Mouse (Mus musculus) forebrain, postnatal 0 days (tissue): ENCODE measurements around the gene Lgr6. TPM values are rescaled to one million over a fixed set of nuclear protein-coding genes. Genes with fewer than 3 reads are reported as not detected.
A peak's percentile ranks its signal among the peaks of the same experiment; 100 is the strongest.

ENCODE experiments used
- ATAC-seq: fragments of 200-750 bp; cut with Nextera tagmentation; 2 replicates; pipeline ENCODE4 v1.8.0; 2017; ENCODE audit warnings: mild to moderate bottlenecking, moderate library complexity
- DNase-seq: peaks from one replicate; pipeline ENCODE4 v3.0.0-alpha.2; 2015
- H3K27ac ChIP-seq: fragments of 300-500 bp; sonication (generic); 2 replicates; pipeline ENCODE4 v1.5.1; 2014; ENCODE audit warnings: low read depth, mild to moderate bottlenecking, antibody characterized with exemption, low read length, moderate library complexity, mixed read lengths
- H3K27me3 ChIP-seq: fragments of 300-500 bp; sonication (generic); 2 replicates; pipeline ENCODE4 v1.6.1; 2014; ENCODE audit warnings: mild to moderate bottlenecking, low read length, mixed read lengths; ENCODE audit not compliant: insufficient read depth
- H3K36me3 ChIP-seq: fragments of 300-500 bp; sonication (generic); 2 replicates; pipeline ENCODE4 v1.6.1; 2014; ENCODE audit warnings: mild to moderate bottlenecking, moderate library complexity; ENCODE audit not compliant: insufficient read depth
- H3K4me1 ChIP-seq: fragments of 300-500 bp; sonication (generic); 2 replicates; pipeline ENCODE4 v1.6.1; 2014; ENCODE audit warnings: antibody characterized with exemption; ENCODE audit not compliant: insufficient read depth
- H3K4me2 ChIP-seq: fragments of 300-500 bp; sonication (generic); 2 replicates; pipeline ENCODE4 v1.6.1; 2014; ENCODE audit warnings: low read depth, mild to moderate bottlenecking, moderate library complexity
- H3K4me3 ChIP-seq: fragments of 300-500 bp; sonication (generic); 2 replicates; pipeline ENCODE4 v1.5.1; 2014; ENCODE audit warnings: low read depth, low read length, mixed read lengths
- H3K9ac ChIP-seq: fragments of 300-500 bp; sonication (generic); 2 replicates; pipeline ENCODE4 v1.6.1; 2014; ENCODE audit warnings: mild to moderate bottlenecking
- H3K9me3 ChIP-seq: fragments of 300-500 bp; sonication (generic); 2 replicates; pipeline ENCODE4 v1.6.1; 2016; ENCODE audit warnings: low read length
- CTCF ChIP-seq: sonication (generic); IDR thresholded peaks from 2 replicates; pipeline ENCODE4 v1.5.1; 2016; ENCODE audit warnings: antibody characterized with exemption, control low read depth, low read depth
- WGBS: fragments of 180-500 bp; shearing (Covaris S2); extraction: QIAGEN DNeasy Blood & Tissue Kit; methylation state at CpG from one replicate; pipeline ENCODE4 v1.1.7; 2014; 5-methylcytosine and 5-hydroxymethylcytosine counted together
- polyA plus RNA-seq: library from polyadenylated mRNA; unstranded; fragments of >200 nt; fragmentation: Nextera tagmentation; extraction: Ambion mirVana; gene quantifications from 2 replicates; pipeline ENCODE4 v1.2.1, GENCODE M21; 2015
- total RNA-seq: library from RNA; depleted of rRNA; stranded (reverse); fragments of >200 nt; gene quantifications from 2 replicates; pipeline ENCODE4 v1.2.3, GENCODE M21; 2014

Gene Lgr6
- total and polyA plus RNA-seq, 2 experiments from 2014 or later, result 1.6 to 2.8 TPM

DNA sequence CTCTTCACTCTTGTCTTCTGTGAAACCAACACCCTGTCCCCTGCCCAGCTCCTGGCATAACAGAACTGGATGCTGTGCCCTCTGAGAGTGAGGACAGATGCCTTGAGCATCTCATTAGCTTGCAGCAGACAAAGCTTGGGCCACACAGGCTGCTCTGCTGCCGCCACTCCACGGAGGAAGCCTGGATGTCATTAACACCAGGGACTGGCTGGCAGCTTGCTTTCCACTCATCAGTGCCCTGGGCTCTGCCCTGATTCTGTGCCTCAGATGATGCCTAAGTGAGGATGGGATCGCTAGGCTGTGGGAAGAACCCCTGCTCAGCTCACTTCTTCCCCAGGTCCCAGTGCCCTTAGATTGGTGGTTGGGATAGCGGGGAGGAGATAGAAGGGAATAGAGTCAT lies 109.6 kb downstream of the Lgr6 start:
- TF ChIP-seq CTCF, result no peak
- ATAC-seq, result peak; percentile 62
- DNase-seq, result no peak
- H3K4me3 ChIP-seq, result no peak overlapping the region
- H3K27ac ChIP-seq, result no peak overlapping the region
- 38% methylated on average over 4 of the region's 4 CpGs for WGBS
- H3K9me3 ChIP-seq, result no peaks in the 10 kb centered on the region
- H3K4me2 ChIP-seq, result no peak overlapping the region
- no peaks in the 10 kb centered on the region for H3K4me1 ChIP-seq
- H3K36me3 ChIP-seq, result no peaks in the 10 kb centered on the region
- no peak overlapping the region for H3K9ac ChIP-seq
- no peaks in the 10 kb centered on the region for H3K27me3 ChIP-seq

GRCm38 (mm10) chr1:134994739-134995138 lies 110.3 kb downstream of the Lgr6 start:
- WGBS, result 80% methylated on average over 3 of the region's 3 CpGs
- H3K9ac ChIP-seq, result no peak overlapping the region
- no peaks in the 10 kb centered on the region for H3K36me3 ChIP-seq
- no peak for DNase-seq
- H3K4me3 ChIP-seq, result no peak overlapping the region
- no peaks in the 10 kb centered on the region for H3K4me1 ChIP-seq
- no peaks in the 10 kb centered on the region for H3K9me3 ChIP-seq
- no peak overlapping the region for H3K27ac ChIP-seq
- ATAC-seq, result no peak
- H3K27me3 ChIP-seq, result no peaks in the 10 kb centered on the region
- no peak for TF ChIP-seq CTCF
- H3K4me2 ChIP-seq, result no peak overlapping the region

GRCm38 (mm10) chr1:134992046-134992645 lies 112.9 kb downstream of the Lgr6 start:
- no peak for ATAC-seq
- 54% methylated on average over 8 of the region's 8 CpGs for WGBS
- H3K9ac ChIP-seq, result no peak overlapping the region

DNA sequence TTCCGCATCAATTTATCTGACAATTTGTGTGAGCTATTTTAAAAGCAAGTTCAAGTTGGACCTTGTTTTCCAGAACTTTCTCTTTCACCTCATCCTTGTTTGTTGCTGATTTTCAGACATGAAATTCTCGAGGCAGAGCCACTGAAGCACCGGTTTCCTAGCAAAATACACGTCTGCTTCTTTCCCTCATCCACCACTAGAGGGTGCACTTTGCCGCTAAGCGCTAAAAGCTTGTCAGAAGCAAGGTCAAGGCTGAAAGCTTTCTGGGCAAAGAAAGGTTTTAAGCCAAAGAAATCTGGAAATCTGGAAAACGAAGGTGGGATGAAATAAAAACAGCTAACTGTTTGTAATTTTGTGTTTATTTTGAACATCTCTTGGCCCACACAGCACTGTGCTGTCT lies 115.7 kb downstream of the Lgr6 start:
- Histone ChIP-seq H3K4me2 (no peak overlapping the region), H3K9ac (no peak overlapping the region), H3K27me3 (no peaks in the 10 kb centered on the region), H3K9me3 (no peaks in the 10 kb centered on the region), H3K4me3 (no peak overlapping the region), H3K27ac (no peak overlapping the region), H3K4me1 (0 out of 2 replicates have a peak, but pooled peaks cover 2% of the 10 kb centered on the region), H3K36me3 (no peaks in the 10 kb centered on the region)
- TF ChIP-seq CTCF, result peak; percentile 96
- no peak for ATAC-seq
- peak; percentile 93 for DNase-seq
- 6% methylated on average over 7 of the region's 7 CpGs for whole genome bisulfite sequencing

More at GRCm38 (mm10) chr1:134992046-134992645, 112.9 kb downstream of the Lgr6 start:
- Histone ChIP-seq H3K9me3 (no peaks in the 10 kb centered on the region), H3K4me2 (no peak overlapping the region), H3K4me3 (no peak overlapping the region), H3K27me3 (no peaks in the 10 kb centered on the region), H3K4me1 (0 out of 2 replicates have a peak, but pooled peaks cover 2% of the 10 kb centered on the region), H3K27ac (no peak overlapping the region), H3K36me3 (no peaks in the 10 kb centered on the region)
- no peak for TF ChIP-seq CTCF
- no peak for DNase-seq

DNA sequence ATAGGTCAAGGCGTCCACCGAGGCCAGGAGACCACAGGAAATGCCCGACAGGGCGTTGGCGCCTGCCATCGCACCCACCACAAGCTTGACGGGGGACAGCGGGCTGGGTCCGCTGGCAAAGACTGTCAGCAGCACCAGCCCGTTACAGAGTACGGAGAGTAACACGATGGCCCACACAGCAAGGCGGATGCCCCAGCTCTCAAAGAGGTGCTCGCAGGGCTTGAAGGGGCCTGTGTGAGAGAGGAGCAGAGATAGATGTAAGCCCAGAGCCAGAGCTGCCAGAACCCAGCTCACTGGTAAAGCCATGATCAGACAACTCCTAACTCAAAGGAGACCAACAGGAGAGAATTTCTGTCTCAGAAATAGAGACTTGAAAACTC lies 117.1 kb downstream of the Lgr6 start:
- Histone ChIP-seq H3K4me3 (peak overlapping the region; percentile 45), H3K4me2 (peak overlapping the region; percentile 94), H3K27ac (no peak overlapping the region), H3K4me1 (0 out of 2 replicates have a peak, but pooled peaks cover 2% of the 10 kb centered on the region), H3K27me3 (no peaks in the 10 kb centered on the region), H3K9ac (peak overlapping the region; percentile 52), H3K9me3 (no peaks in the 10 kb centered on the region), H3K36me3 (no peaks in the 10 kb centered on the region)
- ATAC-seq (peak; percentile 40; the same call in 1 of the 2 replicates), DNase-seq (no peak)
- WGBS, result 10% methylated on average over 14 of the region's 14 CpGs
- TF ChIP-seq CTCF, result no peak

DNA sequence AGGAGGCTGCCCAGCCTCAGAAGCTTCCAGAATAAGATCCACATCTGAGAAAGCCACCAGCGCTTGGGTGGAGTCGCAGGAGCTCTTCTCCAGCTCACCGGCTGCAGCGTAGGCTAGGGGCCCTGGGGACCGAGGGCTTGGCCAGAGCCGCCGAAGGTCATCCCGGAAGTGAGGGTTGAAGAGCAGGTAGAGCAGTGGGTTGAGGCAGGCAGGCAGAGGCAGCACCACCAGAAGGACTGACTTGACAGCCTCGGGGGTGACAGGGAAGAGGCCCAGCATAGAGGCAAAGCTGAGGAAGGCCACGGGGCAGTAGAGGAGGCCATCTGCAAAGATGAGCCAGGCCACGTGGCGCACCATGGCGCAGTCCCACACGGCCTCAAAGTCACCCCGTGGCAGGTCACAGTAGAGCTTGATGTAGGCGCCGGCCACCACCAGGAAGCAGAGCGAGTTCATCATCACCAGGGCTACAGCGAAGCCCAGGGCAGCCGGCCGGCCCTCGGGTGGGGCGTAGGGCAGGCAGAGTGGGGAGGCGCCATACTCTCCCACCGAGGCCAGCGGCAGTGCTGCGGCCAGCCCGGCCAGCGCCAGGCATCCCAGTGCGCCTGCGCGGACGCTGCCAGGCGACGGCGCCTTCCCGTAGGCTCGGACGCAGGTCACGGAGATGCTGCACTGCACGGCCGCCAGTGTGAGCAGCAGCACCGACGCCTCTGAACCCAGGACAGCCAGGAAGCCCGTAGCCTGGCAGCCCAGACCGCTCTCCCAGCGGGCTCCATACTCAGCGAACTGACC lies 117.7 kb downstream of the Lgr6 start:
- Histone ChIP-seq H3K4me3 (peak overlapping the region; percentile 45), H3K9me3 (no peaks in the 10 kb centered on the region), H3K27me3 (no peaks in the 10 kb centered on the region), H3K36me3 (no peaks in the 10 kb centered on the region), H3K4me1 (0 out of 2 replicates have a peak, but pooled peaks cover 2% of the 10 kb centered on the region), H3K4me2 (peak overlapping the region; percentile 94), H3K9ac (peak overlapping the region; percentile 52), H3K27ac (no peak overlapping the region)
- DNase-seq, result peak; percentile 72
- no peak for TF ChIP-seq CTCF
- WGBS, result 34% methylated on average over 47 of the region's 48 CpGs
- ATAC-seq, result peak; percentile 80

GRCm38 (mm10) chr1:134972920-134973319 lies 132.2 kb downstream of the Lgr6 start:
- Histone ChIP-seq H3K4me2 (no peak overlapping the region), H3K27me3 (no peaks in the 10 kb centered on the region), H3K36me3 (no peaks in the 10 kb centered on the region), H3K9me3 (no peaks in the 10 kb centered on the region), H3K4me3 (no peak overlapping the region), H3K4me1 (no peaks in the 10 kb centered on the region), H3K27ac (no peak overlapping the region), H3K9ac (no peak overlapping the region)
- DNase-seq (peak; percentile 58), ATAC-seq (no peak)
- WGBS, result 63% methylated on average over 1 of the region's 1 CpGs
- TF ChIP-seq CTCF, result peak; percentile 69
